Mouse (Mus musculus): ENCODE measurements at regions not wholly inside any gene's neighbourhood (a gene's known extent, or its start where the extent isn't known, plus 50 kb on each side); places are given as distances from the start of the nearest gene placed in this dataset.

DNA sequence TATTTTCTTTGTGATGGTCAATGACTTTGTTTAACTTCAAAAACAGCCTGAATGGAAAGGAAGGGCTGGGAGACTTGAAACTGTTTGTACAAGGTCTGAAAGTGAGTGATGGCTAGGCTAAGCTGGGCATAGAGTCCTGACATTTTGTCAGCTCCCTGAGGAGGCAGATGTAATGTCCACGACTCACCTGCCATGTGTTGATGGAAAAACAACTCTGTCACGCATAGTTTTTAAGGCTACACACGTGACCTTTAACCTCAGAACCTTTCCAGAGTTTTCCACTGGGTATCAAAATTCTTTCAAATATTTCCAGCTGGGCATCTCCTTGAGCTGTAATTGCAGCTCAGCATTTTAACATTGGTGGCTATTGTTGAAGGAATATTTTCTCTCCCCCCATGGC, 190.2 kb upstream of the Lrig1 start:
- no peak for DNase-seq

DNA sequence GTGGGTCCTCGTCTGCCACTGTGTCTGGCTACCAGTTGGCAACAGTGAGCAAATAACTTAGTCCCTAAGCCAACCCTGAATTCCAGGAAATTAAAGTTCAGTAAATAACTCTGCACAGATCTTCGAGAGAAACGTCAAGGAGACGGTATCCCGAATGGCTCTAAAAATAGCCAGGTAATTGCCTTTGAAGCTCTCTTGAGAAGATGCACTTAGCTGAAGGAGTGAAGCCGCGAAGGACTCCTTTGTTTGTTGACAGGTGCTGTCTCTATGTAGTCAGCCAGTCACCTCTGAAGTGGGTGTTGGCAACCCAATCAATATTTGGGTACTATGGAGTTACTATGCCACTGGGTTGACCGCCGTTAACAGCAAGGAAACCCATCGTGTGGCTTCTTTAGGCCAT, 189.3 kb upstream of the Lrig1 start:
- no peak for DNase-seq

DNA sequence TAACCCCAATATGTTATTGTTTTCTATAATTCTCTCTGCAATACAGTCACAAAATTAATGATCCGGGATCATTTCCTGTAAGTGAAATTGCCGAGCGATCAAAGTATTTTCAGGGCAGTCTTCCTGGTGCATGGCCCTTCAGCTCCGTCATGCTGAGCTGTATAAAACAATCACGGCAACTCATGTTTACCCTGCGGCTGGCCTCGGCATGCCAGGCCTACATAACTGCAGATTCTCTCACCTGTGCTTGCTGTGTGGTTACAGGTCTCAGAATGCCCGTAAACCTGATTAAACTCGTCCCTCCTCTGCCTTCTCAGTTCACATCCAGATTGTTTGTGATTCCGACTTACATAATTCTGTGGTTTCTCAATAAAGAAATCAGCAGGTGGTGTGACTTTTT, 181.2 kb upstream of the Lrig1 start:
- DNase-seq: no peak

DNA sequence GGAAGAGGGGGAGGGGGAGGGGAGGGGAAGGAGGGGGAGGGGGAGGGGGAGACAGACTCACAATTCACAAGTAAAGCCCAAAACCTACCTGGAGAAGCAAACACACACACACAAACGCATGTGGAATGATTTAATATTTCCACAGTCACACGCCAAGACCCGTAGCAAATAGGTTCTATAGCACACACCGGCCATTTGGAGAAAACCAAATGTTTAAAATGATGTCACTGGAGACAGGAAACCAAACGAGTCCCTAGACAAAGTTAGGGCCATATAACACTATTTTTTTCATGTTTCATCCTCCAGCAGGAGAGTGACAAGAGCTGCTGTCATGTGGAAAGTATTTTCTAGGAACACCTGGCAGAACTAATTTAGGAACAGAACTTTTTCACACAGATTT, 175.9 kb upstream of the Lrig1 start:
- no peak for DNase-seq

DNA sequence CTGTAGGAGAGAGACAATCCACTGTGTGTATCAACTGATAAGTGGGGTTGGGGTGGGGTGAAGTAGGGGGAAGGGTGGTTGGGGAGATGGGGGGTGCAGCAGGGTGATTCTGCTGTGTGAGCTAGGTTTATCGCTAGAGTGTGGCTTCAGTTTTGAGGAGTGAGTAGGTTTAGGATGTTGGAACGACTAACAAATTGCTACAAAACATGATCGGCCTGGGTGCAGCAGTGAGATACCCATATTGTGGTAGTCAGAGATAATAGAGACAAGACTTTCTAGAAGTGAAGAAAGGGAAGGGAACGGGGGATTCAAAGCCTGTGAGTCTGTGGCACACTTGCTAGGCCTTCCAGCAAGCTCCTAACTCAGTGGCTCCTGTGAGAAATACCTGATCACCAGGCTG, 175.1 kb upstream of the Lrig1 start:
- DNase-seq: no peak

DNA sequence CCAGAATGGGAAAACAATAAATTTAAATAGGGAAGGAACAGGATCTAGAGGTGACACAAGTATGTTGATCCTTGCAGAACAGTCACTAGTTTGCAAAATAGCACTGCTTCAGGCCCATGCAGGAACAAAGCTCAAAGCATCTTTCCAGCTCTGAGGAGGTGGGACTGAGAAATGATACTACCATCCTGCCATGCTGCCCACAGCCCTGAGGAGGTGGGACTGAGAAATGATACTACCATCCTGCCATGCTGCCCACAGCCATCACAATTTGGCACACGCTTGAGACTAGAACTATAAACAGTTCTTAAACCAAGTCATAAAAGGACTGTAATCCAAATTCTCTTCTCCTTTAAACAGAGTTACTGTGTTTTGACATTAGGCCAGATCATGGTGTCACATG, 174.5 kb upstream of the Lrig1 start:
- DNase-seq: no peak

DNA sequence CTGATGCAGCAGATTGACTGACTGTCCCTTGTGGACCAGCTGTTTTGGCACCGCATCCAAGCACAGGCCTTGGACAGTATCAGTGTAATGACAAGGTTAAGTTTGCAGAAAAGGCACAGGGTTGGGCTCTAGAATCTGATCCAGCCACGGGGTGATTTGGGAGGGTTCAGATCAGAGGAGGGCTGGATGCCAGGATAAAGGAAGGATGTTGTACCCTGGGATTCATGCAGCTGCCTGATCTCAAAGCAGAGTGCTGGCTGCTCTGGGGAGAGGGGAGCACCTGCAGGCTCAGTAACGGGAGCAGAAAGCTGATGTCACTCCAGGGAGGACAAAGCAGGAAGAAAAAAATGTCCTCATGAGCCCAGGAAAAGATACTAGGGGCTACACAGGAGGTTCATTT, 168.0 kb upstream of the Lrig1 start:
- DNase-seq: no peak

DNA sequence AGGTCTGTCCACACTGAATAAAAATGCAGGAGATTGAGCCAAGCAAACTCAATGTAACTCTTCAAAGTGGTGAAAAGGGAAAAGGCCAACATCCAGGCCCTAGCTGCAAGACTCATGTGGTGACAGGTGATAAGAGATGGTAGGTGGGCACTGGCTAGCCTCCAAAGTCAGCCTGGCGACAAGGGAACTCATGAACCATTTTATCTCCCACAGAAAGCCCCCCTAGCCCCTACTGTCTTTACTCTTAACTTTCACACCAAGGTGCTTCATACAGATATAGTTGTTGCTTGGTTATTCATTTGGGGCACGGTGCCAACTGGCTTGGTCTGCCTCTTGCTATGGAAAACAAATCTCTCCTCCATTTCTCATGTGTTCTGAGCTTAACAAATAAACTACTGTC, 165.5 kb upstream of the Lrig1 start:
- DNase-seq: no peak

DNA sequence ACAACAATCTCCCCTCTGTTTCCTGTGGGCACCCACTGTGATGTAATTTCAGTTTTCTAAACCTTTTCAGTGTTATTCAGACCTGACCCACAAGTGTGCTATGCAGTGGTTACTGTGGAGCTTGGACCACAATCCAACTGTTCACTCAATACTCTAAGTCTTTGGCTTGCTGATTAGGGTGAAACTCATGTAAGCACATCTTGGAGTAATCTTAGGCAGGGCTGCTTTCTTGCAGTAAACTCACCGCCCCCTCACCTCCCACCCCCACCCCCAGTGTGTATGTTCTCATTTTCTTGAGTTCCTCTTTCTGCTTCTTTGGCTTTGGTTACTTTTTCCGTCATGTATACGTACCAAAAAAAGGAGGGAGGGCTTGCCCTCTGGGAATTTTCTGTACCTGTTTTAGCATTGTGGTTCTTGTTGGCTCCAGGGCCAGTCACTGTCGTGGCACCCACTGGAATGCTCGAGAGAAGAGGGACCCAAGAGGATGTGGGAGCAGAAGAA, 158.2 kb upstream of the Lrig1 start:
- DNase-seq: no peak

DNA sequence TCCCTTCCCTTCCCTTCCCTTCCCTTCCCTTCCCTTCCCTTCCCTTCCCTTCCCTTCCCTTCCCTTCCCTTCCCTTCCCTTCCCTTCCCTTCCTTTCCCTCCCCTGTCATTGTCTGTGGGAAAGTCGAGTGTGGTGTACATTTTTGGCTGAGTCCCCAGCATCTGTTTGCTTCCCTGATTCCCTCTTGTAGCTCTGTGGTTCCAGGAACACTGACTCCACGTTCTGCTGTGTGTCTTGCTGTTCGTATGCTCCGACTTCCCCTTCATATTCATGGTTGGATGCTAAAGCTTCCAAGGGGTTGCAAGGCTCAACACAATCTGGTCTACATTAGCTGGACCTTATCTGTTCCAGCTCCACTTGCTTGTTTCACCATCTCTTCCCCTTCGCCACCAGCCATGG, 150.2 kb upstream of the Lrig1 start:
- DNase-seq: no peak

DNA sequence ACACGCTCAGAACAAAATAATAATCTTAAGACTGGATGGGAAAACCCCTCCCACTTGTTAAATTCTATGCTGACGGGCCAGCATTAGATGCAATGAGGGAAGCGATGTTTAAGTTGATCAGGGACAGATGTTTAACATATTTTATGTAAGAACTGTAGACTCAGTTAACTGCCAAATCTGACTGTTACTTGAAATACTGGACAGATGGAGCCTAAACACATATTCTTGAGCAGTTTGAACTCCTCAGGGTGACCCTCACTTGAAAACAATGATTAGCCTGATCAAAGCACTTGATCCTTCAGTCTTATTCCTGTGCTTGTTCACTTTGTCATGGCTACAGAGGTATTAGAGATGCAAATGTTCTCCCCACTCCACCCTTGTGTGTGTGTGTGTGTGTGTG, 149.6 kb upstream of the Lrig1 start:
- no peak for DNase-seq

DNA sequence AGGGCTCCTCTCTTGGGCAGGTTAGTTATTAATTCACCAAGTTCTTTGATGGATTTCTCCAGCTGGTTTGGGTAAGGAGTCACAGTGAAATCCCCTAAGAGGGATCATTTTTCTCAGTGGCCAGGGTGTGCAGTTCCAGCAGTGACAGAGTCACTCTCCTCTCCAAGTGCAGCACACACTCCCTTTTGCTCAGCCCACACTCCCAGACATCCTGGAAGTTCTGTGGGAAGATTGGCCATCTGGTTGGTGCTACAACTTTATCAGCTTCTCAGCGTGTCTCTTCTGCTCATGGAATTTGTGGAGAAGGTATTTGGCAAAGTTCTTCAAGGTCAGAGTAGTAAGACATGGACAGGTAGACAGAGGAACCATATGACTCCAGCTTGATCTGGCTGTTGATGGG, 148.5 kb upstream of the Lrig1 start:
- no peak for DNase-seq

DNA sequence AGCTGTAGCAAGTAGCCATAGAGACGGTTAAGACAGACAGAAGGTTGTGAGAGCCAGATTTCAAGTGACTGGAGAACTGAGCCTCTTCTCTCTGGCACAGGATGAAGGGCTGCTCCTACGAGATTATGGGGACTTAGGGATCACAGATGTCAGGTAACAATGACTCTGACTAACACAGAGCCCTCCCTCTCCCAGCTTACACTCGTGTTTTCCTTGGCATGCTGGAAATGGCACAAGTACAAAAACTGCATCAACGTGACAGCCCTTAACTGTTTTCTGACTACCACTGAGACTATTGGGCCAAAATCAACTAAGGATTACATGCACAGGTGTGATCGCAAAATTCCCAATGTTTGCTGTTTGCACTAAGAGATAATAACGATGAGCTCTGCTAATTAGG, 145.9 kb upstream of the Lrig1 start:
- DNase-seq: no peak

DNA sequence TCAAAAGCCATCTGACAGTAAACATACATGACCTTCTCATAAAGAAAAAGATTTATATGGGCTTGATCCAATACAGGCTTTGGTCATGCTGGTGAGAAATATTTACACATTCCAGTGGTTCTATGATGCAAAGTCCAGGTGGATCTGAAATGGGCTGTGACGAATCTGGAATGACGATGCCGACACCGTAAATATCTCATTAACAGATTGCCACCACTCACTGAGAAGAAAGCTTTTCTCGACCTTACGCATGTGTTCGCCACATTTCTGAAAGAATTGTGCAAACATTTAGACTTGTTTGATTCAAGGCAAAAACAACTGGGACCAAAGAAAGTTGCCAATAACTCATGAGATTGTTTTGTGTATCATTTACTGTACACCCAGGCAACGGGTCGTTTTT, 142.9 kb upstream of the Lrig1 start:
- DNase-seq: no peak

DNA sequence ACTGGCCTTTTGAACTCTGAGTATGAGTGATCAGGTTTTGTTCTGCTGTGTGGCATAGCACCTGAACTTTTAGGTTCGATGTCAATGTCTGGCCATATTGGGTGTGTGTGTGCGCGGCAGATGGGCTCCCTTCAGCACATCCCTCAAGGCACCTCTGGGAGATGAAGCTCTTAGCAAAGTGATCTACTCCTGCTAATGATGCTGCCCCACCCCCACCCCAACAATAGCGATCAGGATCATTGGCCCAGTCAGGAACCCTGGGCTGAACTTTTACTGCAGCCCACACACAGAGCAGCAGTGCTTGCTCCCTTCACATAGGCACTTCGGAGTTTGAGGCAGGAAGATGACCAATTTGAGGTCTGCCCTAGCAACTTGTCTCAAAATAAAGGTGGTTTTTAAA, 141.9 kb upstream of the Lrig1 start:
- DNase-seq: no peak

DNA sequence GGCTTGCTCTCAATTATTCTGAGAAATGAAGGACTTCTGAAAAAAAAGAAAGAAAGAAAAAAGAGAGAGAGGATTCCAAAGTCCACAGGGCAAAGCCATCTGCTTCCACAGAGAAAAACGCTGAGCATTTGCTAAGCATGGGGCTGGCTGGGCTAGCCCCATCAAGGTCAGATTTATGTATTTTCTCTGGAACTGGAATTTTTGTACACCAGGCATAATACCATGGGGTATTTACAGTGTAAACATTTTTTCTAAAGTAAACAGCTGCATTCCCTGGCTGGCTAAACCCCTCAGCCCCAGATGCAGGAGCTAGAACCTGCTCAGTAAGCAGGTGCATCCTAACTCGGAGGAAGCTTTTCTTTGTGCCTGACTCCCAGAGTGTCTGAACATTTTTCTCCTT, 135.8 kb upstream of the Lrig1 start:
- no peak for DNase-seq

DNA sequence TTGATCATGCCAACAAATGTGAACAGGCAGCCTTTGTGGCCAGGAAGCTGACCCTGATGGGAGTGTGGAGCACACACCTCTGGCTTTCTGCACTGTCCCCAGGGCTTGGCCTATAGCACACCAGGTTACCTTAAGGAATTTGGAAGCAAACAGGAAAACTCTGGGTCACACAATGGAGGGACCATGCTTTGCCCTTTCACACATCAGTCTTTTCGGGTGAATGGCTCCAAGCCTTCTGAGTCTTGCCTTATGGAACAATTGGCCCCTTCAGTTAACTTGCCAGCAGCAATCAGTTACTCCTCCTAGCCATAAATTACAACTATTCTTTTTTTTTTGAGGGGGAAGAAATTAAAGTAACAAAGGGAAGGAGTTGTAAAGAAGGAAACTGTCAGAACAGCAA, 134.6 kb upstream of the Lrig1 start:
- no peak for DNase-seq

DNA sequence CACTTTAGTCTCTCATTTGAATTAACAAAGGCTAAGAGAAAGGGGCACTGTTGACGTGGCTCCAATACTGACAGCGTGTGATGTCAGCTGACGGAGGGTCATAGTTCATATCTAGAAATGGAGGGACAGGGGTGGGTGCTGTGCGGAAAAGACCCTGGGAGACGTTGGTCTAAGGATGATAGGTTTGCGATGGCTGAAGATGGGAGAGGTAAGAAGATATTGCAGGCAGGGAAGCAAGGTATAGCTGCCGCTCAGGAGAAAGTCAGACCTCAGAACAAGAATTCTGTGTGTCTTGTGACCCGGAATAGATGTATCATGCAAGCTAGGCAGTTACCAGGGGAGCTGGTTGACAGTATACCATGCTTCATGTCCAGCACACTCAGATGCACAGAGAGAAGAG, 130.8 kb upstream of the Lrig1 start:
- DNase-seq: no peak

DNA sequence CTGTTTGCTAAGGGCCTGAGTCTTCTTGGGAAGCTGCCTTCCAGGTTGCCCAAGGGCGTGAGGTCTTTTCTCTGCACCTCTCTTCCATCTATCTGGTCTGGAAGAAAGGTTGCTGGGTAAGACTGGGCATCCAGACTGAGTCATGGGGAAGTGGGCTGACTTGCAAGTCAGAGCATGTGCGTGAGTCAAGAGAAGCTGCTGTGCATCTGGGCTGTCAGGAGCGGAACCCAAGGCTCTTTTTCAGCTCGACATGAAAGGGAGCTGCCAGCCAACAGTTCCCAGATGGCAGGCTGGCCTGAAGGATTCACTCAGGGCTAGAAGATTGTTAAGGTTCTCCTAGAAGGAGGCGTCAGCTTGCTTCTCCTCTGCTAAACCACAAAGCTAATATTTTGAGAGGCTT, 129.3 kb upstream of the Lrig1 start:
- no peak for DNase-seq

DNA sequence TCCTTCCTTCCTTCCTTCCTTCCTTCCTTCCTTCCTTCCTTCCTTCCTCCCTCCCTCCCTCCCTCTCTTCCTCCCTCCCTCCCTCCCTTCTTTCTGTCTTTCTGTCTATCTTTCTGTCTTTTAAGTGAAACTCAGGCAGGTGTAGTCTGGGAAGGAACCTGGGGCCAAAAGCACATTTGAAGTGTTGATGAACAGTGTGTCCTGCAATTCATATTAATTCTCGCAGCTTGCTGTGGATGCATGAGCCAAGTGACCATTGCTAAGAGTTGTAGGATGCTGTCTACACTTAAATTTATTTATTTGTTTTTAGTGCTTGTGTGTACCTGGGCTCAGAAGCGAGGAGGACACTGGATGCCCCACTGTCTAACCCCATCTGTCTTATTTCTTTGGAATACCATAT, 126.7 kb upstream of the Lrig1 start:
- DNase-seq: no peak

DNA sequence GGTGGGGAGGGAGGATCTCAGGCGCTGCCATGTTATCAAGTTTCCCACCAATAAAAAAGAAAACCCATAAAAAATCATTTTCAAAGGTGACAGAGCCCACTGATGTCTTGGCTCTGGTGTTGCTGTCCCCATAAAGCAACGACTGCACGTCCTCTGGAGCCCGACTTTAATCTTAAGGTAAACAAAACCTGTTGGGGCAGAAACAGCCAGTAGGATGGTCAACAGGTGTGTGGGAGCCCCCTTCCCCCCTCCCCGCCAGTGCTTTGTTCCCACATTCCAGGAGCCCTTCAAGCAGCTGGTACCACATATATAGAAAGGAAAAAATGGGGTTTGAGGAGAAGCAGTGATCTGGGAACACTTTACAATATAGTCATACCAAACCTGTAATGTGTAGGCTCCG, 118.3 kb upstream of the Lrig1 start:
- DNase-seq: no peak

DNA sequence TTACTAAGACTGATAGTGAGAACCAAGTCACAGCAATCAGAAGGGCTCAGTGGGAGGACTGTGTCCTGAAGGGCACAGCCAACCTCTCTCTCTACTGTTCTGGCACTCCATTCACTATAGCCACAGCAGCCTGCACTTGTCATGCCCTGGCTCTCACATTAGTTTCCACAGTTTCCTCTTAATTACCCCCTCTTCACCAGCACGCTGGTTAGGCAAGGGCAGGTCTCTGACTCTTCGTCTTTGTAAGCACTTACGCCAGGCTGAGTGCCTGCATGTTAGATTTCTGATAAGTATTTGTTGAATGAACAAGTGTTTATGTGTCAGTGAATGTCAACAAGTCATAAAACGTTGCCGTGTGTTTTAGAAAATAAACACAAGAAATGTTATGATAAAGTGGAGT, 116.2 kb upstream of the Lrig1 start:
- peak in 1 of 2 experiments; percentile 5 for DNase-seq

DNA sequence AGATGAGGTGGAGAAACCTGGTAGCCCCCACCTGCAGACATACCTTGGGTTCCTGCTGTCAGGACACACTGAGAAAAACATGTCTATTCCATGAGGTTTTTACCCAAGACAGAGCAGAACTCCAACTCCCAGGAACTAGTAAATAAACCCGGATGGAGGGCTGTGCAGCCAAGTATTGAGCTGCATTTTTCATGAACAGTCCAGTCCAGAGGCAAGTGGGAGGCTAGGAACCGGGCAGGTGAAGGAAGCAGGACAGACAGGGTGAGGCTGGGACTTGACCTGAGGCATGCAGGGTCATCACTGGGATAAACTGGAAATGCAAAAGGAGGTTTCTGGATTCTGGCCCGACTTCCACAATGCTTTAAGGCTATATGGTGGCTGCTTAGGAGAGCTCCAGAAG, 114.8 kb upstream of the Lrig1 start:
- no peak for DNase-seq

DNA sequence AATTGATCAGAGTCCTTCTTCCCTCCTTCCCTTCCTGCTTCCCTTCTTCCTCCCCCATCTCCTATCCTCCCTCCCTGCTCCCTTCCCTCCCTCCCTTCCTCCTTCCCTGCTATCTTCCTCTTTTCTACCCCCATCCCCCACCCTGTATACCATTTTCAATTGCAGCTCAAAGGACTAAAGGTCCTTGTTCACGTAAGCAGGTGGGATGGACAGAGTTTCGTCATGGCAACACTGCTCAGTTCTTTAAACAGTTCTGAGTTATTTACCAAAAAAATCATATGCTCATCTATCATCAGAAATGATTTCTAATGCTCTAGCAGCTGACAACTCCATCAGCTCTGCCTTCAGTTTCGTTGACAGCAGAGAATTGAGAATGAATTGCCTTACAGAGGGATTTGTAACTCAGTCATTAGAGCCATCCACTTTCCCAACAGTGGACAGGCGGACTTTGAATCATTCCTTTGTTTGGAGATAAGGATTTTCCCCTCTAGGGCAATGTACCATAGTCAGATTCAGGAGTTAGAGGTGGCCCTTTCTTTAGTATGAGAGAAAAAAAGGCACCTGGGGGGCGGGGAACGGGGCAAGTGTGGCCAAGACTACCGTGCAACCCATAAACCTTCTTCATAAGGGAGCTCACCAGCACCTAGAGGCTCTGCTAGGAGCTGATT, 113.7 kb upstream of the Lrig1 start:
- DNase-seq: no peak

DNA sequence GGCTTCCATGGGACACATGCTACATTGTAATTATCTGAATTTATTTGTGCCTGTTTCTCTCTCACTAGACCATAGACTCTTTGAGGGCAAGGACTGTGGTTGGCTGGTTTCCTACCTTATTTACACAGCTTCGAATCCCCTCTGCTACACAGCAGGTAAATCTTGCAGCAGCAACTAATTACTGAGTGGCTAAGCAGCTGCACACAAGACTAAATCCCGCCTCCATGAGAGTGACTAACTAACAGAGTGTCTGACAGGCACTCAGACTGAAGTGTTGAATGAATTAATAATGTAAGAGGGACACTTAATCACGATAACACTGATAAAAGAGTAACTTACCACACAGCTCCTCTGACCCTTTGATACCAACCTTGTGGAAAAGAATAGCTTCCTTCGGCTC, 111.9 kb upstream of the Lrig1 start:
- no peak for DNase-seq

DNA sequence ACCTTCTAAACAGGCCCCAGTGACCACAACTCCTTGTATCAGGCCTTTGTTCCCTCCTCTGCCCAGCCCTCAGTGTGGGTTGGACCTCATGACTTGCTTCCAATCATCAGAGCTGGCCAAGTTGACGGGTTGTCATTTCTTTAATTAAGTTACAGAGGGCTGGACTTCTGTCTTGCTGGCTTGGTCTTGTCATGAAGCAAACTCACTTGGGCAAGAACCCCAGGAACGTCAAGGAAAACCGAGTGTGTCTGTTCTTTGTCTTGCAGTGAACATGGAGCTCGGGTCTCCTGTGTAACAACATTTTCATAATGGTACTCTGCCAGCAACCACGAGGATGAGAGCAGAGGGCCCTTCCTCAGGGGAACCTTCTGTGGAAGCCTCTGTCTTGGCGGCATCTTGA, 107.3 kb upstream of the Lrig1 start:
- no peak for DNase-seq

Data from lung, postnatal 4 days (tissue).